Mouse (Mus musculus) erythroblast, embryonic 14.5 days (primary cell): ENCODE measurements around the gene Atp2c1. TPM values are rescaled to one million over a fixed set of nuclear protein-coding genes. Genes with fewer than 3 reads are reported as not detected.

ENCODE experiments used
- H3K27me3 ChIP-seq: 2 replicates; pipeline ENCODE4 v1.6.1; 2012; ENCODE audit warnings: inconsistent platforms; ENCODE audit not compliant: control insufficient read depth
- H3K36me3 ChIP-seq: 2 replicates; pipeline ENCODE4 v1.6.1; 2012; ENCODE audit warnings: mild to moderate bottlenecking, inconsistent platforms; ENCODE audit not compliant: control insufficient read depth
- H3K4me1 ChIP-seq: 2 replicates; pipeline ENCODE4 v1.6.1; 2012; ENCODE audit warnings: inconsistent platforms; ENCODE audit not compliant: control insufficient read depth
- H3K4me3 ChIP-seq: replicated peaks from 2 replicates; pipeline ENCODE3; 2012; ENCODE audit warnings: moderate library complexity, mild to moderate bottlenecking, inconsistent platforms
- H3K9me3 ChIP-seq: 2 replicates; pipeline ENCODE4 v1.6.1; 2012; ENCODE audit warnings: low read length, inconsistent platforms, mixed read lengths; ENCODE audit not compliant: control insufficient read depth
- GATA1 ChIP-seq: IDR thresholded peaks from 2 replicates; pipeline ENCODE4 v1.6.1; 2012; ENCODE audit warnings: low read length, inconsistent platforms, mixed read lengths
- TAL1 ChIP-seq: IDR thresholded peaks from 3 replicates; pipeline ENCODE4 v1.6.1; 2012; ENCODE audit warnings: low read length, inconsistent platforms, mixed read lengths
- polyA plus RNA-seq: library from polyadenylated mRNA; stranded (reverse); fragments of >175 nt; gene quantifications from 2 replicates; pipeline ENCODE4 v1.2.3, GENCODE M21; 2012

The Atp2c1 gene
- polyA plus RNA-seq, 1 experiment, result 0.32 TPM

- Histone ChIP-seq H3K4me3 (no peak overlapping the region), H3K27me3 (no peaks in the 10 kb centered on the region), H3K9me3 (peaks cover 3% of the 10 kb centered on the region; the same call in 1 of the 2 replicates), H3K36me3 (no peaks in the 10 kb centered on the region), H3K4me1 (no peaks in the 10 kb centered on the region)
- no peak for TF ChIP-seq TAL1
- no peak for TF ChIP-seq GATA1
Observed at GRCm38 (mm10) chr9:105377622-105378021, 149.5 kb downstream of the Atp2c1 start.

DNA sequence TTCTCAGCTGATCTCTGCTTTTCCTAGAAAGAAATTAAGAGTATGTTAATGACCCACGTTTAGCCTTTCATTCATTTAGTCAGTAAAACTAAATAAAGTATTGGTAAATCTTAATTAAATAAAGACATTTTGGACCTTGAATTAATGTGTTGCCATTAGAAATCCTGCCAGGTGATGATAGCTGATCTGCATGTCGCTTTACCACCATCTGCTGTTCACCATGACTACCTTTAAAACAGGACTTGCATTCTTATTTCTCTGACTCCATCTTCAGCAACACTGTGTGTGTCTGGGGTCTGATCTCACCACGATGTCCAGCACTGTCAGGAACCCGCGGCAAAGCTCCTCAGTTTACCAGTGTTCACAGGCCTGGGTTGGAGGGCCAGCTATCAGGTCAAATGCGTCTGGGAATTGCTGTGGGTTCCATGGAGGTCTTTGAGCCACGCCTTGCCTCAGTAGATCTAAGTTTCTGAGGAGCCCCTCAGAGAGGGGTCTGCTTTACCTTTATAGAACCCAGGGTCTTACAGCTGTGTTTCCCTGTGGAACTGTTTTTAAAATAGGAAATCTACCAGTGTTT, 150.1 kb downstream of the Atp2c1 start:
- no peak overlapping the region for H3K4me3 ChIP-seq
- H3K27me3 ChIP-seq, result no peaks in the 10 kb centered on the region
- peaks cover 3% of the 10 kb centered on the region; the same call in 1 of the 2 replicates for H3K9me3 ChIP-seq
- no peaks in the 10 kb centered on the region for H3K36me3 ChIP-seq
- H3K4me1 ChIP-seq, result no peaks in the 10 kb centered on the region
- TF ChIP-seq GATA1 (no peak), TAL1 (no peak)

- Histone ChIP-seq H3K4me3 (no peak overlapping the region), H3K9me3 (peaks cover 3% of the 10 kb centered on the region; the same call in 1 of the 2 replicates), H3K36me3 (no peaks in the 10 kb centered on the region), H3K4me1 (no peaks in the 10 kb centered on the region), H3K27me3 (no peaks in the 10 kb centered on the region)
- no peak for TF ChIP-seq GATA1
- TF ChIP-seq TAL1, result no peak
Observed at GRCm38 (mm10) chr9:105376411-105376810, 150.7 kb downstream of the Atp2c1 start.

- no peaks in the 10 kb centered on the region for H3K4me1 ChIP-seq
- no peaks in the 10 kb centered on the region for H3K36me3 ChIP-seq
- no peaks in the 10 kb centered on the region for H3K9me3 ChIP-seq
- H3K27me3 ChIP-seq, result no peaks in the 10 kb centered on the region
- no peak overlapping the region for H3K4me3 ChIP-seq
- TF ChIP-seq TAL1, result no peak
Observed at GRCm38 (mm10) chr9:105374361-105374760, 152.8 kb downstream of the Atp2c1 start.

GRCm38 (mm10) chr9:105368605-105369004, 158.5 kb downstream of the Atp2c1 start:
- Histone ChIP-seq H3K4me3 (no peak overlapping the region), H3K27me3 (no peaks in the 10 kb centered on the region), H3K4me1 (no peaks in the 10 kb centered on the region), H3K9me3 (no peaks in the 10 kb centered on the region), H3K36me3 (no peaks in the 10 kb centered on the region)
- no peak for TF ChIP-seq TAL1
- TF ChIP-seq GATA1, result no peak

GRCm38 (mm10) chr9:105366199-105366598, 160.9 kb downstream of the Atp2c1 start:
- Histone ChIP-seq H3K9me3 (no peaks in the 10 kb centered on the region), H3K4me3 (no peak overlapping the region), H3K27me3 (no peaks in the 10 kb centered on the region), H3K4me1 (no peaks in the 10 kb centered on the region), H3K36me3 (no peaks in the 10 kb centered on the region)
- TF ChIP-seq GATA1 (no peak), TAL1 (no peak)

DNA sequence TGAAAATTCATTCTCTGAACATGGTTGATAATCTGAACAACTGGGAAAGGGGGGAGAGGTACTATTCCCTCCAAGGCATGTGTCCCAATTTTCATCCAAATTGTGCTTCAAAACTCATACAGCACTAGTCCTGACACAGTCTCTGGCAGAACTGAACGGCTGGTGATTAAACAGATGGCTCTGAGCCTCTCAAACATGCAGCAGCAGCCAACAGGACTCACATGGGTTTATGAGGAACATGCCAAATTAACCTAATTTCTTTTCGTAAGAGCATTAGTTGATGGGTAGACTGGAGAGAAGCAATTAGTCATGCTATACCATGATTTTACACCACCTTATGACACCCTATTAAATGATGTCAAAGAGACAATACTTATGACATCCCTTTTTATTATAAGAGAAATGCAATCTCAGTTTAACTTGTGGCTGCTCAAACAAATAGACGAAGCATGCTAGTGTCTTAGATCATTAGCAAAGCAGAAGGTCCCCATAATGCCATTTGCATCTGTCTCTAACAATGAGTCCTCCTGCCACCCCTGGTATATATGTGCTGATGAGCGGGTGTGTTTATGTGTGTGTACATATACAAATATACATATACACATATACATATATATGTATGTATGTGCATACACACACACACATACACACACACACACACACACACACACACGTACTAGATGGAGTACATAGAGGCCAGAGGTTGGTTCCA, 163.4 kb downstream of the Atp2c1 start:
- TF ChIP-seq TAL1 (no peak), GATA1 (no peak)
- no peaks in the 10 kb centered on the region for H3K36me3 ChIP-seq
- no peaks in the 10 kb centered on the region for H3K4me1 ChIP-seq
- H3K9me3 ChIP-seq, result peaks cover 2% of the 10 kb centered on the region; the same call in 1 of the 2 replicates
- no peaks in the 10 kb centered on the region for H3K27me3 ChIP-seq
- H3K4me3 ChIP-seq, result no peak overlapping the region

DNA sequence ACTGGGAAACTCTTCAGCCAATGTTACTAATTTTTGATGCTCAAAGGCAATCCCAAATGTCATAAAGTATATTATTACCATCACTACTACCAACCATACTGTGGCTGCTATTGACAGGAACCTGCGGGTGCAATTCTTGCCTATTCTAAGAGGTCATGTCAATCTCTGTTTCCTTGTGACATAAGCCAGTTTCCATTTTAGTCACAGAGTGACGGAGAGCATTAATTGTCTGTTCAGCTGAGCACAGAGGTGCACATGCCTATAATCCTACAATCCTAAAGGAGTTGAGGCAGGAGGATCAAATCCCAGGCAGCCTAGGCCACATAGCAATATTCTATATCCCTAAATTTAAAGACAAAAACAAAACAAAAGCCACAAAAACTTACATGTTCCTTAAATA, 164.9 kb downstream of the Atp2c1 start:
- Histone ChIP-seq H3K4me3 (no peak overlapping the region), H3K4me1 (no peaks in the 10 kb centered on the region), H3K9me3 (peaks cover 2% of the 10 kb centered on the region; the same call in 1 of the 2 replicates), H3K27me3 (no peaks in the 10 kb centered on the region), H3K36me3 (no peaks in the 10 kb centered on the region)
- TF ChIP-seq TAL1 (no peak), GATA1 (no peak)

Other genes starting within 250 kb of the Atp2c1 start
- gene Aste1, start 131.9 kb downstream of the Atp2c1 start, polyA plus RNA-seq, result 0.21 TPM in 2 replicates
- 0.03 TPM in 1 of 2 replicates, not detected in the other for gene Nek11, start 131.8 kb downstream of the Atp2c1 start, polyA plus RNA-seq
- gene Pik3r4, start 115.7 kb upstream of the Atp2c1 start, polyA plus RNA-seq, result 0.04 and 0.43 TPM in 2 replicates